Mouse (Mus musculus): ENCODE measurements around the gene Eif2ak2. TPM values are rescaled to one million over a fixed set of nuclear protein-coding genes. Genes with fewer than 3 reads are reported as not detected.

Gene Eif2ak2
- total and polyA plus RNA-seq, 2 experiments from 2014 or later, result 3.3 to 4.0 TPM

DNA sequence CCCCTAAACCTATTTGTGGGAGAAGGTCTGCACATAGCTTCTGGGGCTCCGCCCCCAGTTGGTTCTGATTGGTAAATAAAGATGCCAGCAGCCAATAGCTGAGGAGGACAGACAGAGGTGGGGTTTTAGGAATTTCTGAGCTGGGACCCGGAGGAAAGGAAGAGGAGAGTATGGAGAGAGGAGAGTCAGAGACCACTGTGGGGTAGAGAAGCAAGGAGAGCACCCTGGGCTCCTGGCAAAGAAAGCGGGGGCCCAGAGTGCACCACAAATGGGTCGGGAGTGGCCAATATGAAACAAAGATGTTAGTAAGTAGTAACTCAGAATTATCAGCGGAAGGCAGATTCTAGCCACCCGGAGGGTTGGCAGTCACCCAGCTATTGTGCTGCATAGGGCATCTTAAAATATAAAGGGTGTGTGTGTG lies 30.5 kb upstream of the Eif2ak2 start:
- 34% methylated on average over 6 of the region's 6 CpGs for WGBS
- ATAC-seq (ENCODE audit: low FRiP score) (peak; percentile 55), DNase-seq (ENCODE audit: low spot score) (peak; percentile 72)
- Histone ChIP-seq H3K4me3 (ENCODE audit: low read depth, low read length) (peak overlapping the region; percentile 34), H3K9ac (replicated peaks; ENCODE audit: low read length, poor library complexity, severe bottlenecking) (peak overlapping the region; percentile 44; the same call in 1 of the 2 replicates), H3K27ac (ENCODE audit: low read depth, low read length) (no peak overlapping the region), H3K27me3 (ENCODE audit: insufficient read depth, low read length) (no peaks in the 10 kb centered on the region), H3K9me3 (ENCODE audit: low read length) (no peaks in the 10 kb centered on the region), H3K36me3 (ENCODE audit: insufficient read depth, low read length) (no peaks in the 10 kb centered on the region), H3K4me2 (ENCODE audit: low read depth, low read length, poor library complexity, severe bottlenecking) (peak overlapping the region; percentile 42), H3K4me1 (ENCODE audit: insufficient read depth, low read length) (0 out of 2 replicates have a peak, but pooled peaks cover 6% of the 10 kb centered on the region)
- no peak for TF ChIP-seq CTCF (IDR thresholded peaks at IDR 0.05)

DNA sequence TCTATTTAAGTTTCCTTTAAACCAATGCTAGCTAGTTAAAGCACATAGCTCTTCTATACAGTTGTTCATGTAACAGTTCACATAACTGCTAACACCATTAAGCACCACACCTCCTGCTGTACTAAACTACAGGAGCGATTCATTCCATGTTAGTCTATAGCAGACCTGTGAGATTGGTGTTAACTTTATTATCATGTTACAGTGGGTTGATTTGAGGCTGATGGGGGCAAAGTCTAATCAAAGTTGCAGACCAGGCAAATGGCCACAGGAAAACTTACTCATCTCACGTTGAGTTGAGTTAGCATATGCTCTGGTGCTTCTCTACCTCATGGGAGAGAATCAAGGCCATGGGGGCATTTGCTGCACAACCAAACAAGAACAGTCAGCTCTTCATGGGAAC lies 27.0 kb upstream of the Eif2ak2 start:
- Histone ChIP-seq H3K4me3 (ENCODE audit: low read depth, low read length) (no peak overlapping the region), H3K4me1 (ENCODE audit: insufficient read depth, low read length) (no peaks in the 10 kb centered on the region), H3K27me3 (ENCODE audit: insufficient read depth, low read length) (no peaks in the 10 kb centered on the region), H3K4me2 (ENCODE audit: low read depth, low read length, poor library complexity, severe bottlenecking) (no peak overlapping the region), H3K27ac (ENCODE audit: low read depth, low read length) (no peak overlapping the region), H3K9me3 (ENCODE audit: low read length) (no peaks in the 10 kb centered on the region), H3K36me3 (ENCODE audit: insufficient read depth, low read length) (no peaks in the 10 kb centered on the region), H3K9ac (replicated peaks; ENCODE audit: low read length, poor library complexity, severe bottlenecking) (no peak overlapping the region)
- WGBS, result 77% methylated on average over 2 of the region's 2 CpGs
- no peak for ATAC-seq (ENCODE audit: low FRiP score)
- no peak for TF ChIP-seq CTCF (IDR thresholded peaks at IDR 0.05)
- no peak for DNase-seq (ENCODE audit: low spot score)

DNA sequence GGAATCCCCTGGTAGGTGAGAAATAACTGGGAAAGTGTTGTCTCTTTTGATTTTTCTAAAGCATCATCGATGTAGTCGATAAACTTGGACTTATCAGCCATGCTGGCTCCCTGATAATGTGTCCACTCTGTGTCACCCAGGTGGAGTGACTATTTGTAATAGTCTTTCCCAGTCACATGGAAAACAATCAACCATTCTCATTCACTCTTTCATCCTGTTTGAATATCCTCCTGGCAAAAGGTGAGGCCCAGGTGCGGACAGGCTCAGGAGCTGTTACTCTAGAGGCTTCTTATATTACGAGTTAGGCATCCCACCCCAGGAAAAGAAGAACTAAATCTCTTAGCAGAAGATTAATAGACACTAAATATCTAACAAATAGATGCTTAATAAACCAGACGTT lies 24.5 kb upstream of the Eif2ak2 start, which contains the start of gene Sult6b1:
Gene Sult6b1, minus strand, starts transcription at position 101 of the 400 bp plus-strand sequence.
- DNase-seq (ENCODE audit: low spot score) (no peak), ATAC-seq (ENCODE audit: low FRiP score) (no peak)
- Histone ChIP-seq H3K4me1 (ENCODE audit: insufficient read depth, low read length) (no peaks in the 10 kb centered on the region), H3K4me2 (ENCODE audit: low read depth, low read length, poor library complexity, severe bottlenecking) (no peak within 1 kb of the TSS), H3K27me3 (ENCODE audit: insufficient read depth, low read length) (no peaks in the 10 kb centered on the region), H3K9me3 (ENCODE audit: low read length) (no peaks in the 10 kb centered on the region), H3K36me3 (ENCODE audit: insufficient read depth, low read length) (no peaks in the 10 kb centered on the region), H3K4me3 (ENCODE audit: low read depth, low read length) (no peak within 1 kb of the TSS), H3K9ac (replicated peaks; ENCODE audit: low read length, poor library complexity, severe bottlenecking) (no peak within 1 kb of the TSS), H3K27ac (ENCODE audit: low read depth, low read length) (no peak within 1 kb of the TSS)
- 85% methylated on average over 5 of the region's 5 CpGs for WGBS
- no peak for TF ChIP-seq CTCF (IDR thresholded peaks at IDR 0.05)

DNA sequence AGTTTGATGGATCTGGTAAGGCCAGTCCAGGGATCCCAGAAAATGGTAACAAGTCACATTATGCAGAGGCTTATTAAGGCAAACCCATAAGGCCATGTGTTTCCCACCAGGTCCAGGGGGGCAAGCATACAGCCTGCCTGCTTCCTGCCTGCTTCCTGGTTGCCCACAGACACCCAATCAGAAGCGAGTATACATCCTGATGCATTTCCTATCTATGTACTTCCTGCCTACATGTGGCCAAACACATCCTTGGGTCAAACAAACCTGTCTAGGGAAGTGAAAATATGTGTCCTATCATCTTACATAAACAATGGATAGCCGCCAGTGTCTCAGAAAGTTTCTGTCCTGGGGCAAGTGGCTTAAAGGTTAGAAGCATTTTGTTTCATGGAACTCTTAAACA lies 20.8 kb upstream of the Eif2ak2 start:
- 85% methylated on average over 2 of the region's 2 CpGs for WGBS
- Histone ChIP-seq H3K27ac (ENCODE audit: low read depth, low read length) (no peak overlapping the region), H3K27me3 (ENCODE audit: insufficient read depth, low read length) (no peaks in the 10 kb centered on the region), H3K4me2 (ENCODE audit: low read depth, low read length, poor library complexity, severe bottlenecking) (no peak overlapping the region), H3K9ac (replicated peaks; ENCODE audit: low read length, poor library complexity, severe bottlenecking) (no peak overlapping the region), H3K36me3 (ENCODE audit: insufficient read depth, low read length) (no peaks in the 10 kb centered on the region), H3K4me1 (ENCODE audit: insufficient read depth, low read length) (no peaks in the 10 kb centered on the region), H3K4me3 (ENCODE audit: low read depth, low read length) (no peak overlapping the region), H3K9me3 (ENCODE audit: low read length) (no peaks in the 10 kb centered on the region)
- TF ChIP-seq CTCF (IDR thresholded peaks at IDR 0.05), result no peak
- no peak for DNase-seq (ENCODE audit: low spot score)
- ATAC-seq (ENCODE audit: low FRiP score), result no peak

DNA sequence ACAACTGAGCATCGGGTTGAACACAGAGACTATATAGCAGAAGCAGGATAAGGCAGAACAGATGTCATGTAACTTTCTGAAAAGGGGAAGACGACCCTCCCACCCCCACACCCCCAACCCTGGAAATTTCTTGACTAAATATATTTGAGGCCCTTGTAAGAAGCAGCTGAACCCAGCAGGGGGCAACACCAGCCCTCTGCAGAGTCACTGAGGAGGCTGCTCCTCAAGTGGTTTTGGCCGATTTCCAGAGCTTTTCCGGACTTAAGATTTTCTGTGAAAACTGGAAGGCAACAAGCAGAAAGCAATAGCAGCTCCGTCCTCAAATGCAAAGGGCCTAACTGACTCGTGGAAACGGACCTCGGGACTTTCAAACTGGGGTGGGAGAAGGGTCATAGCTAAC lies 13.0 kb upstream of the Eif2ak2 start:
- no peak overlapping the region for H3K4me3 ChIP-seq (ENCODE audit: low read depth, low read length)
- no peaks in the 10 kb centered on the region for H3K36me3 ChIP-seq (ENCODE audit: insufficient read depth, low read length)
- no peak overlapping the region for H3K27ac ChIP-seq (ENCODE audit: low read depth, low read length)
- TF ChIP-seq CTCF (IDR thresholded peaks at IDR 0.05), result peak; percentile 57
- DNase-seq (ENCODE audit: low spot score) (peak; percentile 88), ATAC-seq (ENCODE audit: low FRiP score) (no peak)
- peak overlapping the region; percentile 21; the same call in 1 of the 2 replicates for H3K4me2 ChIP-seq (ENCODE audit: low read depth, low read length, poor library complexity, severe bottlenecking)
- WGBS, result 33% methylated on average over 8 of the region's 8 CpGs
- no peaks in the 10 kb centered on the region for H3K4me1 ChIP-seq (ENCODE audit: insufficient read depth, low read length)
- no peak overlapping the region for H3K9ac ChIP-seq (replicated peaks; ENCODE audit: low read length, poor library complexity, severe bottlenecking)
- H3K9me3 ChIP-seq (ENCODE audit: low read length), result no peaks in the 10 kb centered on the region
- H3K27me3 ChIP-seq (ENCODE audit: insufficient read depth, low read length), result no peaks in the 10 kb centered on the region

DNA sequence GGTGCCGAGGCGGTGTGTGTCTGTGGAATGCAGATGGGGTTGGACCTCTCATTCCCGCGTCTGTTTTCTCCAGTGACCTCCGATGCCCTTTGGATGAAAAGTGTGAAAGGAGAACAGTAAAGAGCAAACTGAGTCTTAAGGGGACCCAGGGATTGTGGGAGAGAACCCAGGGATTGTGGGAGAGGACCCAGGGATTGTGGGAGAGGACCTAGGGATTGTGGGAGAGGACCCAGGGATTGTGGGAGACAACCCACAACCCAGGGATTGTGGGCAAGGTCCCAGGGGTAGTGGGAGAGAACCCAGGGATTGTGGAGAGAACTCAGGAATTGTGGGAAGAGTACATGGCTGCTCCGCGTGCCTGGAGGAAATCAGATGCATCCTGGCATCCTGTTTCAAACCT lies 12.6 kb upstream of the Eif2ak2 start:
- Histone ChIP-seq H3K9me3 (ENCODE audit: low read length) (no peaks in the 10 kb centered on the region), H3K4me1 (ENCODE audit: insufficient read depth, low read length) (no peaks in the 10 kb centered on the region), H3K4me2 (ENCODE audit: low read depth, low read length, poor library complexity, severe bottlenecking) (no peak overlapping the region), H3K36me3 (ENCODE audit: insufficient read depth, low read length) (no peaks in the 10 kb centered on the region), H3K27ac (ENCODE audit: low read depth, low read length) (no peak overlapping the region), H3K4me3 (ENCODE audit: low read depth, low read length) (no peak overlapping the region), H3K9ac (replicated peaks; ENCODE audit: low read length, poor library complexity, severe bottlenecking) (no peak overlapping the region), H3K27me3 (ENCODE audit: insufficient read depth, low read length) (no peaks in the 10 kb centered on the region)
- TF ChIP-seq CTCF (IDR thresholded peaks at IDR 0.05), result no peak
- DNase-seq (ENCODE audit: low spot score) (no peak), ATAC-seq (ENCODE audit: low FRiP score) (no peak)
- 86% methylated on average over 7 of the region's 7 CpGs for WGBS

Measured in midbrain, postnatal 0 days (tissue).